Mouse (Mus musculus) stomach, postnatal 0 days (tissue): ENCODE data around the gene Aunip. TPM values are rescaled to one million over a fixed set of nuclear protein-coding genes. Genes with fewer than 3 reads are reported as not detected.

Experiments used
- ATAC-seq: fragments of 200-750 bp; cut with Nextera tagmentation; 2 replicates; pipeline ENCODE4 v1.8.0; 2017; ENCODE audit not compliant: low FRiP score, low TSS enrichment
- DNase-seq: peaks from one replicate; pipeline ENCODE4 v3.0.0-alpha.2; 2016; ENCODE audit warnings: low spot score
- H3K27ac ChIP-seq: fragments of 300-500 bp; sonication (generic); replicated peaks from 2 replicates; pipeline ENCODE4 v1.5.1; 2014; ENCODE audit warnings: mild to moderate bottlenecking, control low read depth
- H3K27me3 ChIP-seq: fragments of 300-500 bp; sonication (generic); 2 replicates; pipeline ENCODE4 v1.6.1; 2014; ENCODE audit warnings: low read length; ENCODE audit not compliant: control insufficient read depth, insufficient read depth
- H3K36me3 ChIP-seq: fragments of 300-500 bp; sonication (generic); 2 replicates; pipeline ENCODE4 v1.6.1; 2014; ENCODE audit warnings: low read length, mixed read lengths; ENCODE audit not compliant: control insufficient read depth, insufficient read depth
- H3K4me1 ChIP-seq: fragments of 300-500 bp; sonication (generic); replicated peaks from 2 replicates; pipeline ENCODE4 v1.6.1; 2014; ENCODE audit warnings: antibody characterized with exemption; ENCODE audit not compliant: control insufficient read depth, insufficient read depth
- H3K4me2 ChIP-seq: fragments of 300-500 bp; sonication (generic); replicated peaks from 2 replicates; pipeline ENCODE4 v1.6.1; 2014; ENCODE audit warnings: low read depth, mild to moderate bottlenecking, control low read depth, moderate library complexity
- H3K4me3 ChIP-seq: fragments of 300-500 bp; sonication (generic); 2 replicates; pipeline ENCODE4 v1.5.1; 2014; ENCODE audit warnings: low read depth, low read length, control low read depth
- H3K9ac ChIP-seq: fragments of 300-500 bp; sonication (generic); 2 replicates; pipeline ENCODE4 v1.6.1; 2014; ENCODE audit warnings: mild to moderate bottlenecking, low read length, control low read depth, mixed read lengths
- H3K9me3 ChIP-seq: fragments of 300-500 bp; sonication (generic); 2 replicates; pipeline ENCODE4 v1.6.1; 2016; ENCODE audit warnings: low read length; ENCODE audit not compliant: control insufficient read depth
- CTCF ChIP-seq: IDR thresholded peaks from 2 replicates; pipeline ENCODE4 v1.5.1; 2016; ENCODE audit warnings: antibody characterized with exemption, low read depth, mild to moderate bottlenecking, moderate library complexity
- EP300 ChIP-seq: optimal IDR thresholded peaks from 2 replicates; pipeline ENCODE3; 2016; ENCODE audit warnings: antibody characterized with exemption
- WGBS: fragments of 180-500 bp; shearing (Covaris S2); extraction: QIAGEN DNeasy Blood & Tissue Kit; methylation state at CpG from one replicate; pipeline ENCODE4 v1.1.7; 2014; 5-methylcytosine and 5-hydroxymethylcytosine counted together
- polyA plus RNA-seq: library from polyadenylated mRNA; unstranded; fragments of >200 nt; fragmentation: Nextera tagmentation; extraction: Ambion mirVana; gene quantifications from 2 replicates; pipeline ENCODE4 v1.2.1, GENCODE M21; 2015

Aunip gene
- polyA plus RNA-seq, 1 experiment from 2014 or later: 3.5 TPM

GRCm38 (mm10) chr4:134555956-134556580, 45.3 kb downstream of the Aunip start:
- H3K4me3 ChIP-seq: no peak overlapping the region
- H3K27me3 ChIP-seq: no peaks in the 10 kb centered on the region
- H3K27ac ChIP-seq: no peak overlapping the region
- no peaks in the 10 kb centered on the region for H3K36me3 ChIP-seq
- no peaks in the 10 kb centered on the region for H3K9me3 ChIP-seq
- 0 out of 2 replicates have a peak, but pooled peaks cover 3% of the 10 kb centered on the region for H3K4me1 ChIP-seq
- no peak overlapping the region for H3K9ac ChIP-seq
- TF ChIP-seq EP300 (no peak), CTCF (peak; percentile 66)
- H3K4me2 ChIP-seq: no peak overlapping the region
- no peak for ATAC-seq
- peak; percentile 53 for DNase-seq
- 61% methylated on average over 8 of the region's 8 CpGs for WGBS

- TF ChIP-seq EP300: no peak
- TF ChIP-seq CTCF: 0 out of 2 replicates have a peak, but pooled peaks have one; percentile 17
- 20% methylated on average over 15 of the region's 16 CpGs for WGBS
- Histone ChIP-seq H3K4me2 (no peak overlapping the region), H3K27me3 (no peaks in the 10 kb centered on the region), H3K9ac (no peak overlapping the region), H3K4me3 (no peak overlapping the region), H3K36me3 (no peaks in the 10 kb centered on the region), H3K4me1 (no peaks in the 10 kb centered on the region), H3K9me3 (no peaks in the 10 kb centered on the region), H3K27ac (0 out of 2 replicates have a peak overlapping the region, but pooled peaks have one; percentile 4)
- no peak; the same call in 1 of the 2 replicates for ATAC-seq
- peak; percentile 52 for DNase-seq
These were observed 46.9 kb downstream of the Aunip start for GRCm38 (mm10) chr4:134557626-134558249.

- no peaks in the 10 kb centered on the region for H3K27me3 ChIP-seq
- no peak overlapping the region for H3K9ac ChIP-seq
- H3K36me3 ChIP-seq: no peaks in the 10 kb centered on the region
- H3K4me3 ChIP-seq: no peak overlapping the region
- H3K9me3 ChIP-seq: no peaks in the 10 kb centered on the region
- TF ChIP-seq EP300 (no peak), CTCF (no peak)
- DNase-seq: no peak
- ATAC-seq: no peak
- no peak overlapping the region for H3K27ac ChIP-seq
- 49% methylated on average over 9 of the region's 9 CpGs for WGBS
- H3K4me2 ChIP-seq: no peak overlapping the region
- H3K4me1 ChIP-seq: no peaks in the 10 kb centered on the region
These were observed 47.8 kb downstream of the Aunip start for GRCm38 (mm10) chr4:134558570-134559113.

- H3K4me1 ChIP-seq: no peaks in the 10 kb centered on the region
- no peaks in the 10 kb centered on the region for H3K36me3 ChIP-seq
- TF ChIP-seq CTCF (no peak), EP300 (no peak)
- DNase-seq (no peak), ATAC-seq (no peak)
- H3K4me3 ChIP-seq: no peak overlapping the region
- no peaks in the 10 kb centered on the region for H3K27me3 ChIP-seq
- H3K4me2 ChIP-seq: no peak overlapping the region
- no peaks in the 10 kb centered on the region for H3K9me3 ChIP-seq
- H3K9ac ChIP-seq: no peak overlapping the region
- no peak overlapping the region for H3K27ac ChIP-seq
- 72% methylated on average over 7 of the region's 7 CpGs for WGBS
These were observed 48.4 kb downstream of the Aunip start for GRCm38 (mm10) chr4:134559154-134559553.

GRCm38 (mm10) chr4:134560699-134561098, 49.9 kb downstream of the Aunip start:
- no peaks in the 10 kb centered on the region for H3K36me3 ChIP-seq
- no peaks in the 10 kb centered on the region for H3K27me3 ChIP-seq
- ATAC-seq: no peak
- H3K4me1 ChIP-seq: no peaks in the 10 kb centered on the region
- no peak overlapping the region for H3K4me2 ChIP-seq
- DNase-seq: no peak
- H3K9ac ChIP-seq: no peak overlapping the region
- no peak for TF ChIP-seq EP300
- no peak for TF ChIP-seq CTCF
- H3K27ac ChIP-seq: no peak overlapping the region
- H3K9me3 ChIP-seq: no peaks in the 10 kb centered on the region
- H3K4me3 ChIP-seq: no peak overlapping the region
- WGBS: 89% methylated on average over 8 of the region's 8 CpGs

- no peak for TF ChIP-seq CTCF
- no peak for TF ChIP-seq EP300
- ATAC-seq (no peak), DNase-seq (no peak)
- Histone ChIP-seq H3K4me2 (no peak overlapping the region), H3K9me3 (no peaks in the 10 kb centered on the region), H3K4me1 (no peaks in the 10 kb centered on the region), H3K9ac (no peak overlapping the region), H3K36me3 (no peaks in the 10 kb centered on the region), H3K4me3 (no peak overlapping the region), H3K27ac (no peak overlapping the region), H3K27me3 (no peaks in the 10 kb centered on the region)
- 77% methylated on average over 2 of the region's 2 CpGs for WGBS
These were observed 51.2 kb downstream of the Aunip start for GRCm38 (mm10) chr4:134562014-134562413.
